Mouse (Mus musculus) small intestine, adult 2 months (tissue): ENCODE results near the gene Pmm1.

Source experiments
- CTCF ChIP-seq: fragments of 200-500 bp; IDR thresholded peaks from 2 replicates; pipeline ENCODE4 v1.5.1; 2012; ENCODE audit warnings: low read depth, mild to moderate bottlenecking, control low read depth, inconsistent platforms, low read length, moderate library complexity, mixed read lengths; ENCODE audit not compliant: insufficient replicate concordance, insufficient read length; ENCODE audit errors: extremely low read depth
- POLR2A ChIP-seq: fragments of 200-500 bp; IDR thresholded peaks from 2 replicates; pipeline ENCODE4 v1.6.1; 2012; ENCODE audit warnings: low read depth, mild to moderate bottlenecking, control low read depth, inconsistent platforms, low read length, moderate library complexity

DNA sequence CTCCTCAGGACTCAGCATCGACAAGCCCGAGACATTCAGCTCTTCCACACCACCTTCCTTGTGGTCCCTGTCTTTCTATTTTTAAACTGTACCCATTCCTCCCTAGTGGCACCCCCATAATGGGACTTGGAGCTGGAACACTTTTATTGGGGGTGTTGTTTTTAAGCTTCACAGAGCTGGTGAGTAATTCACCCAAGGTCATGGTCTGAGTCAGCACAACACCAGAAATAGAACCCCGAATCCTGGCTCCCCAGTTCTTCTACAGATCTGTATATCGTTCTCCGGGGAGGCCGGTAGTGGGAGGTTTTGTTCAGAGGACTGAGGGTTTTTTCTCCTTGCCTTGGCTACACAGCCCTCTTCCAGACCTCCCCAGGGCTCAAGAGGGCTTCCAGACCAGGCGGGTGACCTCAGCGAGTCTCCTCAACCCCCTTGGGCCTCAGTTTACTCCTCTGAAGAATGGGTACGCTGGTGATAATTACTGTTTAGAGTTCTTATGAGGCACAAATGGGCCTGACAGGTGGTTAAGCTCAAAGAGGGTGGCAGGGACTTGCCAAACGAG is 21.5 kb downstream of the Pmm1 start:
- no peak for TF ChIP-seq CTCF
- TF ChIP-seq POLR2A: no peak
